Mouse (Mus musculus) neural tube, embryonic 15.5 days (tissue): ENCODE measurements around the gene Pfn1. TPM values are rescaled to one million over a fixed set of nuclear protein-coding genes. Genes with fewer than 3 reads are reported as not detected.

ENCODE experiments used
- ATAC-seq: fragments of 200-750 bp; cut with Nextera tagmentation; 2 replicates; pipeline ENCODE4 v1.8.0; 2017; ENCODE audit warnings: mild to moderate bottlenecking, moderate TSS enrichment, moderate library complexity; ENCODE audit not compliant: low FRiP score
- H3K27ac ChIP-seq: fragments of 300-500 bp; sonication (generic); replicated peaks from 2 replicates; pipeline ENCODE4 v1.5.1; 2015; ENCODE audit warnings: mild to moderate bottlenecking, inconsistent platforms
- H3K27me3 ChIP-seq: fragments of 300-500 bp; sonication (generic); replicated peaks from 2 replicates; pipeline ENCODE4 v1.6.1; 2015; ENCODE audit warnings: inconsistent platforms
- H3K36me3 ChIP-seq: fragments of 300-500 bp; sonication (generic); 2 replicates; pipeline ENCODE4 v1.6.1; 2015; ENCODE audit warnings: inconsistent platforms
- H3K4me1 ChIP-seq: fragments of 300-500 bp; sonication (generic); 2 replicates; pipeline ENCODE4 v1.6.1; 2015; ENCODE audit warnings: inconsistent platforms
- H3K4me2 ChIP-seq: fragments of 300-500 bp; sonication (generic); 2 replicates; pipeline ENCODE4 v1.6.1; 2015; ENCODE audit warnings: inconsistent platforms, mild to moderate bottlenecking, moderate library complexity
- H3K4me3 ChIP-seq: fragments of 300-500 bp; sonication (generic); replicated peaks from 2 replicates; pipeline ENCODE4 v1.5.1; 2015; ENCODE audit warnings: mild to moderate bottlenecking, inconsistent platforms
- H3K9ac ChIP-seq: fragments of 300-500 bp; sonication (generic); replicated peaks from 2 replicates; pipeline ENCODE4 v1.6.1; 2015; ENCODE audit warnings: mild to moderate bottlenecking, inconsistent platforms
- H3K9me3 ChIP-seq: fragments of 300-500 bp; sonication (generic); replicated peaks from 2 replicates; pipeline ENCODE4 v1.6.1; 2016; ENCODE audit warnings: inconsistent platforms
- WGBS: fragments of 180-500 bp; shearing (Covaris S2); methylation state at CpG from one replicate; pipeline ENCODE4 v1.1.7; 2015; ENCODE audit warnings: mixed read lengths; 5-methylcytosine and 5-hydroxymethylcytosine counted together
- polyA plus RNA-seq: library from polyadenylated mRNA; unstranded; fragments of >200 nt; fragmentation: Nextera tagmentation; extraction: Ambion mirVana; gene quantifications from 2 replicates; pipeline ENCODE4 v1.2.1, GENCODE M21; 2015

Pfn1 gene
- polyA plus RNA-seq, 1 experiment from 2014 or later: 679 TPM

- H3K4me1 ChIP-seq: no peaks in the 10 kb centered on the region
- H3K9ac ChIP-seq: no peak overlapping the region
- peak; percentile 61; the same call in 1 of the 2 replicates for ATAC-seq
- H3K27me3 ChIP-seq: no peaks in the 10 kb centered on the region
- H3K27ac ChIP-seq: no peak overlapping the region
- H3K9me3 ChIP-seq: no peaks in the 10 kb centered on the region
- no peak overlapping the region for H3K4me3 ChIP-seq
- peaks cover 84% of the 10 kb centered on the region for H3K36me3 ChIP-seq
- WGBS: 55% methylated on average over 14 of the region's 14 CpGs
- no peak overlapping the region for H3K4me2 ChIP-seq
Measured at GRCm38 (mm10) chr11:70605024-70605566, 49.3 kb downstream of the Pfn1 start.

Other genes starting within 250 kb of the Pfn1 start
- gene Pelp1, start 244.6 kb downstream of the Pfn1 start, polyA plus RNA-seq: 29.7 and 33.0 TPM in 2 replicates
- gene Arrb2, start 222.0 kb downstream of the Pfn1 start, polyA plus RNA-seq: 53.6 and 59.7 TPM in 2 replicates
- 44.4 and 45.0 TPM in 2 replicates for gene Med11, start 202.7 kb downstream of the Pfn1 start, polyA plus RNA-seq
- 0.60 and 1.0 TPM in 2 replicates for gene Zmynd15, start 195.2 kb downstream of the Pfn1 start, polyA plus RNA-seq
- 7.4 and 8.5 TPM in 2 replicates for gene Cxcl16, start 194.7 kb downstream of the Pfn1 start, polyA plus RNA-seq
- 1.5 and 6.4 TPM in 2 replicates for gene Tm4sf5, start 149.4 kb downstream of the Pfn1 start, polyA plus RNA-seq
- gene Vmo1, start 140.0 kb downstream of the Pfn1 start, polyA plus RNA-seq: 0.32 and 0.96 TPM in 2 replicates
- gene Gltpd2, start 135.4 kb downstream of the Pfn1 start, polyA plus RNA-seq: 0.15 and 0.41 TPM in 2 replicates
- 756 and 815 TPM in 2 replicates for gene Psmb6, start 129.3 kb downstream of the Pfn1 start, polyA plus RNA-seq
- gene Gm40193, start 121.7 kb downstream of the Pfn1 start, polyA plus RNA-seq: not detected in 2 replicates
- gene Pld2, start 114.6 kb downstream of the Pfn1 start, polyA plus RNA-seq: 16.1 and 18.1 TPM in 2 replicates
- 15.0 and 16.6 TPM in 2 replicates for gene Mink1, start 91.8 kb downstream of the Pfn1 start, polyA plus RNA-seq
- not detected in 2 replicates for gene 4930544D05Rik, start 38.8 kb downstream of the Pfn1 start, polyA plus RNA-seq
- gene Chrne, start 35.4 kb downstream of the Pfn1 start, polyA plus RNA-seq: 0.23 and 0.40 TPM in 2 replicates
- 0.15 TPM in 2 replicates for gene Gp1ba, start 15.5 kb downstream of the Pfn1 start, polyA plus RNA-seq
- 100 and 109 TPM in 2 replicates for gene Rnf167, start 7.4 kb downstream of the Pfn1 start, polyA plus RNA-seq
- 169 and 174 TPM in 2 replicates for gene Slc25a11, start 7.2 kb downstream of the Pfn1 start, polyA plus RNA-seq
- gene Eno3, start 2.6 kb upstream of the Pfn1 start, polyA plus RNA-seq: 12.6 and 17.5 TPM in 2 replicates
- gene Spag7, start 14.8 kb upstream of the Pfn1 start, polyA plus RNA-seq: 159 and 165 TPM in 2 replicates
- 25.6 and 29.0 TPM in 2 replicates for gene Camta2, start 33.5 kb upstream of the Pfn1 start, polyA plus RNA-seq
- 1.2 and 1.4 TPM in 2 replicates for gene Inca1, start 45.5 kb upstream of the Pfn1 start, polyA plus RNA-seq
- 1.6 and 1.7 TPM in 2 replicates for gene Kif1c, start 45.9 kb upstream of the Pfn1 start, polyA plus RNA-seq
- 15.8 and 16.3 TPM in 2 replicates for gene Zfp3, start 109.6 kb upstream of the Pfn1 start, polyA plus RNA-seq
- 0.18 and 0.28 TPM in 2 replicates for gene Scimp, start 157.9 kb upstream of the Pfn1 start, polyA plus RNA-seq
- gene Rabep1, start 190.1 kb upstream of the Pfn1 start, polyA plus RNA-seq: 77.1 and 83.3 TPM in 2 replicates